Mouse (Mus musculus) midbrain, embryonic 15.5 days (tissue): ENCODE data around the gene Tufm. TPM values are rescaled to one million over a fixed set of nuclear protein-coding genes. Genes with fewer than 3 reads are reported as not detected.

Experiments used
- ATAC-seq: fragments of 200-750 bp; cut with Nextera tagmentation; replicated peaks from 2 replicates; pipeline ENCODE4 v1.8.0; 2017; ENCODE audit warnings: moderate TSS enrichment
- H3K27ac ChIP-seq: fragments of 300-500 bp; sonication (generic); 2 replicates; pipeline ENCODE4 v1.5.1; 2015; ENCODE audit warnings: mild to moderate bottlenecking, inconsistent platforms
- H3K27me3 ChIP-seq: fragments of 300-500 bp; sonication (generic); replicated peaks from 2 replicates; pipeline ENCODE4 v1.6.1; 2015; ENCODE audit warnings: inconsistent platforms
- H3K36me3 ChIP-seq: fragments of 300-500 bp; sonication (generic); replicated peaks from 2 replicates; pipeline ENCODE4 v1.6.1; 2015; ENCODE audit warnings: inconsistent platforms
- H3K4me1 ChIP-seq: fragments of 300-500 bp; sonication (generic); 2 replicates; pipeline ENCODE4 v1.6.1; 2015; ENCODE audit warnings: inconsistent platforms
- H3K4me2 ChIP-seq: fragments of 300-500 bp; sonication (generic); 2 replicates; pipeline ENCODE4 v1.6.1; 2015; ENCODE audit warnings: inconsistent platforms, mild to moderate bottlenecking, moderate library complexity
- H3K4me3 ChIP-seq: fragments of 300-500 bp; sonication (generic); 2 replicates; pipeline ENCODE4 v1.5.1; 2015; ENCODE audit warnings: mild to moderate bottlenecking, inconsistent platforms
- H3K9ac ChIP-seq: fragments of 300-500 bp; sonication (generic); 2 replicates; pipeline ENCODE4 v1.6.1; 2015; ENCODE audit warnings: mild to moderate bottlenecking, inconsistent platforms
- H3K9me3 ChIP-seq: fragments of 300-500 bp; sonication (generic); 2 replicates; pipeline ENCODE4 v1.6.1; 2016; ENCODE audit warnings: inconsistent platforms
- WGBS: fragments of 180-500 bp; shearing (Covaris S2); methylation state at CpG from one replicate; pipeline ENCODE4 v1.1.7; 2015; ENCODE audit warnings: mixed read lengths; 5-methylcytosine and 5-hydroxymethylcytosine counted together
- polyA plus RNA-seq: library from polyadenylated mRNA; unstranded; fragments of >200 nt; fragmentation: Nextera tagmentation; extraction: Ambion mirVana; gene quantifications from 2 replicates; pipeline ENCODE4 v1.2.1, GENCODE M21; 2015

The Tufm gene
- polyA plus RNA-seq, 1 experiment from 2014 or later: 133 TPM

DNA sequence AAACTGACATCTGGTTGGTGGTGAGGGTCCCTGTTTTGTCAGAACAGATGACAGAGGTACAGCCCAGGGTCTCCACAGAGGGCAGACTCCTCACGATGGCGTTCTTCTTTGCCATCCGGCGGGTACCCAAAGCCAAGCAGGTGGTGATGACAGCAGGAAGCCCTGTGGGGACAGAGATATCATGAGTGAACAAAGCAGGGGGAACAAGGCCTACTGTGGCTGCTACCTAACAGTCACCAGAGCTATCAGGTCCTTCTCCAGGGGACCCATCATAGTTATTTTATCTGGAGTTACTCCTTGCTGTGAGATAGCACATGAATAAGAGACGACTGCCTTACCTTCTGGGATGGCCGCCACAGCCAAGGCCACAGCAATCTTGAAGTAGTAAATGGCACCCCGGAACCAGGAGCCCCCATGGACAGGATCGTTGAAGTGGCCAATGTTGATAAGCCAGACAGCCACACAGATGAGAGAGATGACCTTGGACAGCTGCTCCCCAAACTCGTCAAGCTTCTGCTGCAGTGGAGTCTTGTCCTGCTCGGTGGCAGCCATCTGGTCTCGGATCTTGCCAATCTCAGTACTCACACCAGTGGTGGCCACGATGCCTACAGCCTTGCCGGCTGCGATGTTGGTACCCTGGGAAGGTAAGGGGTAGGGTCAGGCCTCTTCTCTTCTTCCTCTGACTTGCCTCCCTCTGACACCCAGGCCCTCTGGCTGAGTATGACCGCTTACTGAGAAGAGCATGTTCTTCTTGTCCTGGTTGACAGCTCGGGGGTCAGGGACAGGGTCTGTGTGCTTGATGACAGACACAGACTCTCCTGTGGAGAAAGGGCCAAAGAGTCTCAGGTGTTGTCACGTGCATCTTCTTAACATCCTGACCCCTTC is 30.5 kb upstream of the Tufm start:
- Histone ChIP-seq H3K27me3 (no peaks in the 10 kb centered on the region), H3K9me3 (no peaks in the 10 kb centered on the region), H3K36me3 (no peaks in the 10 kb centered on the region), H3K9ac (no peak overlapping the region), H3K4me1 (no peaks in the 10 kb centered on the region), H3K4me3 (no peak overlapping the region), H3K27ac (no peak overlapping the region), H3K4me2 (no peak overlapping the region)
- ATAC-seq: no peak
- WGBS: 90% methylated on average over 17 of the region's 17 CpGs

DNA sequence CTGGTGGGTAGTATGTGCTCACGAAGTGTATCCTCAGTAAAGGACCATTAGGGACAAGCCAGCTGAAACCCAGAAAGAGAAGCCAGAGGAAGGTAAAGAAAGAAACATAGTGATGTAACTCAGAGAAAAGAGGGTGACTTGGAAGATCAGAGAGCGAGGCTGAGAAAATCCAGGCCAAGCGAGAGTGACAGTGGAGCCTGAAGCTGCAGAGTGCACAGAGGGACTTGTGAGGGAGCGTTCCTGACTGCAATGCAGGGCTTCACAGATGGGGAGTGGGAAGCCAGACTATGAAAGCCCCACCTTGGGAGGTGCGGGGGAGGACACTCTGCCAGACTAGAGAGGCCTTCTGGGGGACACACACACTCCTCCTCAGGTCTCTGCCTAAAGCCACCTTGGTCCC is 28.9 kb upstream of the Tufm start:
- no peak overlapping the region for H3K9ac ChIP-seq
- H3K27me3 ChIP-seq: 0 out of 2 replicates have a peak, but pooled peaks cover 3% of the 10 kb centered on the region
- no peaks in the 10 kb centered on the region for H3K9me3 ChIP-seq
- 81% methylated on average over 5 of the region's 5 CpGs for WGBS
- H3K4me3 ChIP-seq: no peak overlapping the region
- no peak overlapping the region for H3K27ac ChIP-seq
- no peak overlapping the region for H3K4me2 ChIP-seq
- no peaks in the 10 kb centered on the region for H3K36me3 ChIP-seq
- H3K4me1 ChIP-seq: no peaks in the 10 kb centered on the region
- no peak for ATAC-seq

DNA sequence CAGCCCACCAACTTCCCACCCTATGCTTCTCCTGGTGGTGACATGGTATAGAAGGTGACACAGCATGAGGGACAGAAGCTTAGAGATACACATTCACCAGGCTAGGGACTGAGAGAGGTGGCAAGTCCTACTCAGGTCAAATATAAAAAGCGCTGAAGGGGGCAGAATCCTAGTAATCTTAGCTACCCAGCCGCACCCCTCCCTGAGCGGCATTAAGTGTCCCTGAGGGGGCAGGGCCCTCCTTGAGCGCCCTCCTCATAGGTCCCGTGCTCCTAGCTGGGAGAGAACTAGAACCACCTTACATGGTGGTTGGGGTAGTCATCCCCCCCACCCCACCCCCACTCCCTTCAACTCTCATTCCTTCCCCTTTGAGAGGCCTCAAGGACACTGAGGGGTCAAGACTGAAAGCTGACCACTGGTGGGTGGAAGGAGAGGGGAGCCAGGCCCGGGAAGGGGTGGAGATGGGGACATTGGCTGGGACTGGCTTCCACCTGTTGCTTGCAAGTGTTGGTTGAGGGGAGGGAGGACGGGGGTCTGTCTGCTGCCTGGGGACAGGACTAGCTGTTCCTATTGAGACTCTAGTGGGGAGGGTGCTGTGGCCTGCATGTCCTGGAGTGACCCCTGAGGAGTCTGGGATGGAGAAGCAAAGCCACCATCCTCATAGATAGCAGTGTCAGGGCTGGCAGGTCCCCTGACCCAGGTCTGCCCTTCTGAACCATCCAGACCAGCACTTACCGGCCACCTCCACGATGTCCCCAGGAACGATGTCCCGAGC is 28.1 kb upstream of the Tufm start:
- 79% methylated on average over 11 of the region's 11 CpGs for WGBS
- H3K9ac ChIP-seq: no peak overlapping the region
- no peak overlapping the region for H3K27ac ChIP-seq
- ATAC-seq: no peak
- H3K4me2 ChIP-seq: no peak overlapping the region
- H3K4me3 ChIP-seq: no peak overlapping the region
- no peaks in the 10 kb centered on the region for H3K4me1 ChIP-seq
- no peaks in the 10 kb centered on the region for H3K36me3 ChIP-seq
- H3K9me3 ChIP-seq: no peaks in the 10 kb centered on the region
- 0 out of 2 replicates have a peak, but pooled peaks cover 3% of the 10 kb centered on the region for H3K27me3 ChIP-seq

DNA sequence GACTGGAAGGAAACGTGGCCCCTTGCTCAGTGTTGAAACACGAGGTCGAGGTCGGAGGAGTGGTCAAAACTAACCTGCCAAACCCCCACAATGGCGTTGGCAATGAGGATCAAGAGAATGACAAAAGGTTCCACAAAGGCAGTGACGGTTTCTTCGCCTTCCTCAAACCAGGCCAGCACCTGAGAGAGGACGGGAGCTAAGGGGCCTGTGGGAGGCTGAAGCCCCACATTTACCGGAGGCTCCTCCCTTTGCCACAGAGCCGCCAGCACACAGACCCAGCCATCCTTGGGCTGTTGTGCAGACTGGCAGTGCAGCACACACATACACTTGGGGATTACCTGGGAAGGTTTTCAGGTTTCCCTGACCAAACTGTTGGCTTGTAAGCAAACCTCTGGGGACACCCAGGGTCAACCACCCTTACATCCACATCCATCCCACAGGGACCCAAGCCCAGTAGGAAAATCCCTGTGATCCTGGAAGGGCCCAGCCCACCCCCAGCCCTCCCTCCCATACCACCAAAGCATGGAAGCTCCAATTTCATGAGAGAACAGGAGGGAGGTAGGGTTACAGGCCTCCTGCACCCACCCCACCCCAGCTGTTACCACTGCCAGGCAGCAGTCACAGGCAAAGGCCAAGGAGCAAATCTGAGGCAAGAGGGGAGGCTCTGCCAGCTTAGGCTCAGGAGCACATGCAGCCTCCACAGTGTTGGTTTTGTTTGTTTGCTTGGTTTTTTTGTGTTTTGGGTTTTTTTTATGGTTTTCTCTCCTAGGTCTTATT is 26.4 kb upstream of the Tufm start:
- no peak overlapping the region for H3K4me3 ChIP-seq
- no peak overlapping the region for H3K27ac ChIP-seq
- no peak for ATAC-seq
- no peaks in the 10 kb centered on the region for H3K36me3 ChIP-seq
- WGBS: 58% methylated on average over 10 of the region's 10 CpGs
- no peaks in the 10 kb centered on the region for H3K4me1 ChIP-seq
- H3K9me3 ChIP-seq: no peaks in the 10 kb centered on the region
- no peak overlapping the region for H3K9ac ChIP-seq
- H3K4me2 ChIP-seq: no peak overlapping the region
- 0 out of 2 replicates have a peak, but pooled peaks cover 3% of the 10 kb centered on the region for H3K27me3 ChIP-seq

GRCm38 (mm10) chr7:126461626-126462025 is 25.5 kb upstream of the Tufm start:
- Histone ChIP-seq H3K9ac (no peak overlapping the region), H3K4me1 (no peaks in the 10 kb centered on the region)
- 56% methylated on average over 3 of the region's 3 CpGs for WGBS

GRCm38 (mm10) chr7:126463004-126463403 is 24.2 kb upstream of the Tufm start, which contains the start of gene Atp2a1:
Gene Atp2a1, minus strand, starts transcription at chr7:126463108.
- 48% methylated on average over 5 of the region's 5 CpGs for WGBS
- Histone ChIP-seq H3K4me3 (no peak within 1 kb of the TSS), H3K36me3 (peaks cover 11% of the 10 kb centered on the region; the same call in 1 of the 2 replicates), H3K9me3 (no peaks in the 10 kb centered on the region), H3K27ac (no peak within 1 kb of the TSS), H3K4me2 (no peak within 1 kb of the TSS), H3K27me3 (0 out of 2 replicates have a peak, but pooled peaks cover 3% of the 10 kb centered on the region), H3K4me1 (no peaks in the 10 kb centered on the region), H3K9ac (no peak within 1 kb of the TSS)
- ATAC-seq: no peak

More at GRCm38 (mm10) chr7:126461626-126462025, 25.5 kb upstream of the Tufm start:
- ATAC-seq: no peak
- H3K36me3 ChIP-seq: no peaks in the 10 kb centered on the region
- no peaks in the 10 kb centered on the region for H3K9me3 ChIP-seq
- 0 out of 2 replicates have a peak, but pooled peaks cover 3% of the 10 kb centered on the region for H3K27me3 ChIP-seq
- H3K4me3 ChIP-seq: no peak overlapping the region
- H3K27ac ChIP-seq: no peak overlapping the region
- H3K4me2 ChIP-seq: no peak overlapping the region

DNA sequence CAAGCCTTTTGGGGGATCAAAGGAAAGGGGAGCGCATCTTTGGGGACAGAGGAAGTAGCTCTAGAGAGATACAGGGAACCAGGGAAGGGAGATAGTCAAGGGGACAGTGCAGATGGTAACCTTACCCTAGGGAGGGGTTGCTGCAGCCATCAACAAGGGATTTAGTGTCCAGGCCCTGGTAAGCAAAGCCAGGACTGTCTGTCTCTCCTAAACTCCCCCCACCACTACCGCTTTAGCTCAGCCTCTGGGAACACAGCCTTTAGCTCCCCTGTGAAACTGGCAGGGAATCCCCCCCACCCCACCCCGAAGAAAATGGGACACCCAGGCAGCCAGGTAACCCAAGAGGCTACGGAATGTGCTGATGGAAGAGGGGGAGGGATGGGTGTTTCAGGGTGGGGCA is 23.6 kb upstream of the Tufm start:
- no peak overlapping the region for H3K27ac ChIP-seq

DNA sequence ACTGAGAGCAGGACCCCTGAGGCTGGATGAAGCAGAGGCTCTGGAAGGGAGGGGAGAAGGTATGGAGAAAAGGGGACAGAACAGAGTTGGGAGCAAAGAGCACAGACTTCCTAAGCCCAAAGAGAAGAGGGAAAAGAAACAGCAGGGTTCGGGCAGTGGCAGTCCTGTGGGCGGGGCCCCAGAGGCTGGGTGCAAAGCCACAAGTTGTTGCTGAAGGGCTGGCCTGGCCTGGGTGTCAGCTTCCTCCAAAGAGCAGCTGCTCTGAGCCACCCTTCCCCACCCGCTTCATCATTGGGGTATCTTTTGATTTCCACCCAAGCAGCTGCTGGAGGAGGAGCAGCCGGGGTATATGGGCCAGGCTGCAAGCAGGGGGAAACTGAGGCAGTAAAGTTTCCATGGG is 23.0 kb upstream of the Tufm start:
- peaks cover 21% of the 10 kb centered on the region; the same call in 1 of the 2 replicates for H3K36me3 ChIP-seq

More for the DNA sequence above, 23.6 kb upstream of the Tufm start:
- H3K4me1 ChIP-seq: no peaks in the 10 kb centered on the region
- no peak overlapping the region for H3K4me2 ChIP-seq
- H3K27me3 ChIP-seq: 0 out of 2 replicates have a peak, but pooled peaks cover 3% of the 10 kb centered on the region
- peaks cover 16% of the 10 kb centered on the region; the same call in 1 of the 2 replicates for H3K36me3 ChIP-seq
- no peak for ATAC-seq
- no peaks in the 10 kb centered on the region for H3K9me3 ChIP-seq
- no peak overlapping the region for H3K9ac ChIP-seq
- WGBS: 63% methylated on average over 4 of the region's 4 CpGs
- H3K4me3 ChIP-seq: no peak overlapping the region

DNA sequence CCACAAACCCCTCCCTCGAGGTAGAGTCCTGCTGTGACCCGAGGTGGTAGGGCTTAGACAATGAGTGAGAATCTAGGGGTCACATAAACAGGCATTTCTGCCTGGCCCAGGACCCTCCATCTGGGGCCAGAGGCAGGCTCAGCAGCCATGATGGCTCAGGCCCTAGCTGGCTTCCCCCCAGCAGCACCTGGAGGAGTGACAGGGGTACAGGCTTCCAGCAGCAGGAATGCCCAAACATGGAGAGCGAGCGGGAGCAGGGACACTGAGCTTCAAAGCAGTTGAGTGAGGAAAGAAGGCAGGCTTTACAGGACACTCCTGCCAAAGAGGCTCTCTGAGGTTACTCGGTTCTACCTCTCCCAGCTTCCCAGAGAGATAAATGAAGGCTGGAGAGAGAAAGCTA is 22.3 kb upstream of the Tufm start:
- no peak overlapping the region for H3K4me2 ChIP-seq
- no peaks in the 10 kb centered on the region for H3K9me3 ChIP-seq
- H3K9ac ChIP-seq: no peak overlapping the region
- no peaks in the 10 kb centered on the region for H3K4me1 ChIP-seq
- H3K36me3 ChIP-seq: peaks cover 26% of the 10 kb centered on the region; the same call in 1 of the 2 replicates
- no peak overlapping the region for H3K4me3 ChIP-seq
- no peak overlapping the region for H3K27ac ChIP-seq
- H3K27me3 ChIP-seq: 0 out of 2 replicates have a peak, but pooled peaks cover 3% of the 10 kb centered on the region
- ATAC-seq: no peak
- WGBS: 56% methylated on average over 5 of the region's 5 CpGs

More for the DNA sequence above, 23.0 kb upstream of the Tufm start:
- H3K4me3 ChIP-seq: no peak overlapping the region
- no peaks in the 10 kb centered on the region for H3K4me1 ChIP-seq
- no peaks in the 10 kb centered on the region for H3K9me3 ChIP-seq
- no peak for ATAC-seq
- H3K27ac ChIP-seq: no peak overlapping the region
- H3K27me3 ChIP-seq: 0 out of 2 replicates have a peak, but pooled peaks cover 3% of the 10 kb centered on the region
- H3K9ac ChIP-seq: no peak overlapping the region
- 61% methylated on average over 4 of the region's 4 CpGs for WGBS
- no peak overlapping the region for H3K4me2 ChIP-seq

DNA sequence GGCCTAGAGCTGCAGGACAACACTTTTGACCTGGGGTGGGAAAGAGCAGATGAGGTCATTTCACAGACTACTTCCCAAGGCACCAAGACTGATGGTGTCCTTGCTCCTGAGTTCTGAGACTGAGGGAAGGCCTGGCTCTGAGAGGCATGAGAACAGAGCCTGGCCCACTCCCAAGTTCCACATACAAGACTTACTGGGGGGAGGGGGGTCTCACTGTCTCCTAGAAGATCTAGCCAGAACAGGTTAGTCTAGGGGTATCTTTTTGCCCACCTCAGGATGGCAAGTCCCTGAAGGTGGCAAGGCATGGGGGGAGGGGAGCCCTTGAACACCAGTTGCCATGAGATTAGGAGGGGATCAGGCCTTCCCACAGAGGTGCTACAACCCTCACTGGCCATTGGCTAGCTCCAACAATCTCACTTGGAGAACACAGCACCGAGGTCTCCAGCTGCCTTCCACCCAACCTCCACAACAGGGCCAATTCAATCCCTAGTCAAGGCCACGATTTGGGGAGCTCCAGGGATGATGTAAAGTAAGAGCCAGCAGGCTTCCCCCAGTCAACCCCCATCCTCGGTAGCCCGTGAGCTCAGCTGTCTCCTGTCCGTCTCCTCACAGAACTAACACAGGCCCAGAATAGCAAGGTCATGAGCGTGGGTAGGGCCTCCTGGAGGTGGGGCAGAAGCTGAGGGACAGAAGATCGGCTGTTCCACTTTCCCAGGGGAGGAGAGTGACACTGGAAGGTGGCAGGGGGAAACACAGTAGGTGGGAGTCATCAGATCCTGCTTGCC is 21.7 kb upstream of the Tufm start:
- 60% methylated on average over 7 of the region's 7 CpGs for WGBS
- no peak overlapping the region for H3K4me3 ChIP-seq
- no peaks in the 10 kb centered on the region for H3K9me3 ChIP-seq
- H3K9ac ChIP-seq: no peak overlapping the region
- no peak for ATAC-seq
- no peaks in the 10 kb centered on the region for H3K4me1 ChIP-seq
- H3K27me3 ChIP-seq: 0 out of 2 replicates have a peak, but pooled peaks cover 3% of the 10 kb centered on the region
- peaks cover 31% of the 10 kb centered on the region; the same call in 1 of the 2 replicates for H3K36me3 ChIP-seq
- H3K27ac ChIP-seq: no peak overlapping the region
- no peak overlapping the region for H3K4me2 ChIP-seq

DNA sequence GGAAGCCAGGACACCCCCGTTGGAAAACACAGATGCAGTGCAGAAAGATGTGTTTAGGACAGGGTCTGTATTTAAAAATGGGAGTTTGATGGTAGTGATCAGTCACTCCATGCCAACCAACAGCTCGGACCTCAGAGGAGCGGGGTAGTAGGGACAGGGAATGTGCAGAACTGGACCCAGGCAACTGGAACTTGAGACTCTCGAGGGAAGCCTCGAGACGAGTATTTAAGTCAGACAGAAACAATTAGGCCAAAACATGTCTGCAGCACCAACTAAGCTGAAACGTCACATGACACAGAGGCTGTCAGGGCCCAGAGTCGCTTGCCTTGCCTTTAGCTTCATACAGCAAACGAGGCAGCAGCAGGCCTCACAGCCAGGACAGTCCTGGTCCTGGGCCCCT is 21.0 kb upstream of the Tufm start:
- Histone ChIP-seq H3K9ac (no peak overlapping the region), H3K27me3 (0 out of 2 replicates have a peak, but pooled peaks cover 3% of the 10 kb centered on the region), H3K4me2 (no peak overlapping the region), H3K4me3 (no peak overlapping the region), H3K9me3 (no peaks in the 10 kb centered on the region), H3K4me1 (no peaks in the 10 kb centered on the region), H3K27ac (no peak overlapping the region), H3K36me3 (peaks cover 36% of the 10 kb centered on the region)
- 81% methylated on average over 9 of the region's 9 CpGs for WGBS
- ATAC-seq: no peak
